ENCODE assay signal across 8 mouse cellular contexts in genomic region chr8:84637946-84638554, GRCm38 (mm10). TPM values are rescaled to one million over a fixed set of nuclear protein-coding genes. Genes with fewer than 3 reads are reported as not detected.
DNase-seq lines count a peak whose midpoint lies in the region; ATAC-seq lines count a peak whose summit lies in the region.

No protein-coding gene starts in this region.

- H3K36me3 ChIP-seq in hindbrain, embryonic 12.5 days, result 0 out of 2 replicates have a peak, but pooled peaks cover 6% of the 10 kb centered on the region
- no peaks in the 10 kb centered on the region for H3K36me3 ChIP-seq in midbrain, embryonic 11.5 days (ENCODE audit: control insufficient read depth, insufficient read depth, low read length)

- no peak for ATAC-seq in hindbrain, embryonic 12.5 days (ENCODE audit: low FRiP score)
- ATAC-seq in midbrain, embryonic 11.5 days (ENCODE audit: low FRiP score), result no peak

- no peaks in the 10 kb centered on the region for H3K27me3 ChIP-seq in hindbrain, embryonic 12.5 days
- H3K27me3 ChIP-seq in midbrain, embryonic 11.5 days (ENCODE audit: control insufficient read depth, insufficient read depth, low read length), result no peaks in the 10 kb centered on the region

- H3K4me2 ChIP-seq in hindbrain, embryonic 12.5 days (replicated peaks), result peak overlapping the region; percentile 85
- peak overlapping the region; percentile 80 for H3K4me2 ChIP-seq in midbrain, embryonic 11.5 days

- H3K4me1 ChIP-seq in hindbrain, embryonic 12.5 days, result peaks cover 46% of the 10 kb centered on the region
- H3K4me1 ChIP-seq in midbrain, embryonic 11.5 days (ENCODE audit: control insufficient read depth, insufficient read depth, low read length), result peaks cover 25% of the 10 kb centered on the region

- WGBS in hindbrain, embryonic 12.5 days, result 43% methylated on average over 8 of the region's 8 CpGs
- 42% methylated on average over 8 of the region's 8 CpGs for WGBS in midbrain, embryonic 11.5 days

- peak overlapping the region; percentile 92 for H3K27ac ChIP-seq in hindbrain, embryonic 12.5 days
- no peak overlapping the region for H3K27ac ChIP-seq in midbrain, embryonic 11.5 days (ENCODE audit: low read depth, low read length)

- H3K9ac ChIP-seq in hindbrain, embryonic 12.5 days, result peak overlapping the region; percentile 87
- peak overlapping the region; percentile 84 for H3K9ac ChIP-seq in midbrain, embryonic 11.5 days (ENCODE audit: low read length)

- peak; percentile 92 for DNase-seq in heart, adult 11 months
- no peak for DNase-seq in heart, postnatal 4 days
- DNase-seq in ES-CJ7 (ENCODE audit: low read depth, low spot score), result peak; percentile 61
- no peak for DNase-seq in midbrain, embryonic 11.5 days (ENCODE audit: low spot score, missing footprints)
- DNase-seq in right cerebral cortex, adult 2 months (ENCODE audit: low spot score in 2 of 2), result no peak
- no peak for DNase-seq in layer of hippocampus, adult 9-11 months
- DNase-seq in layer of hippocampus, adult 11-12 months (ENCODE audit: low spot score), result no peak

- no peaks in the 10 kb centered on the region for H3K9me3 ChIP-seq in hindbrain, embryonic 12.5 days (replicated peaks)
- no peaks in the 10 kb centered on the region for H3K9me3 ChIP-seq in midbrain, embryonic 11.5 days (ENCODE audit: control insufficient read depth, low read length)

- peak overlapping the region; percentile 52 for H3K4me3 ChIP-seq in hindbrain, embryonic 12.5 days
- peak overlapping the region; percentile 60 for H3K4me3 ChIP-seq in midbrain, embryonic 11.5 days (ENCODE audit: low read depth, low read length)

RNA-seq across cellular contexts. Expression of gene Ier2, which starts 24.6 kb away (rescaled TPM):
- total RNA-seq in heart, postnatal 4 days (2021), result 10 to 100 TPM; 33.3 to 35.5 TPM
- polyA plus RNA-seq in hindbrain, embryonic 12.5 days (2016; fragmentation: Nextera tagmentation; extraction: Ambion mirVana), result 62.5 and 64.8 TPM in 2 replicates
- 49.9 and 52.9 TPM in 2 replicates for polyA plus RNA-seq in midbrain, embryonic 11.5 days (2014; fragmentation: Nextera tagmentation; extraction: Ambion mirVana)

RNA-seq across cellular contexts. Expression of gene Trmt1, which starts 48.1 kb away (rescaled TPM):
- 10 to 100 TPM; 47.4 to 48.8 TPM for total RNA-seq in heart, postnatal 4 days (2021)
- polyA plus RNA-seq in hindbrain, embryonic 12.5 days (2016; fragmentation: Nextera tagmentation; extraction: Ambion mirVana), result 51.2 and 55.9 TPM in 2 replicates
- polyA plus RNA-seq in midbrain, embryonic 11.5 days (2014; fragmentation: Nextera tagmentation; extraction: Ambion mirVana), result 39.9 and 45.6 TPM in 2 replicates

RNA-seq across cellular contexts. Expression of gene Nacc1, which starts 49.6 kb away (rescaled TPM):
- 10 to 100 TPM; 65.0 to 68.7 TPM for total RNA-seq in heart, postnatal 4 days (2021)
- 20.9 and 21.3 TPM in 2 replicates for polyA plus RNA-seq in hindbrain, embryonic 12.5 days (2016; fragmentation: Nextera tagmentation; extraction: Ambion mirVana)
- polyA plus RNA-seq in midbrain, embryonic 11.5 days (2014; fragmentation: Nextera tagmentation; extraction: Ambion mirVana), result 18.6 and 21.4 TPM in 2 replicates

Comparison
In these comparisons a context has a peak if more than half of its experiments do, and no peak if none do; other contexts are left out.
1. DNase-seq: peak in heart, adult 11 months (single experiment) and ES-CJ7 (single experiment); none in heart, postnatal 4 days (single experiment), midbrain, embryonic 11.5 days (single experiment), right cerebral cortex, adult 2 months (0 of 2), layer of hippocampus, adult 9-11 months (single experiment) and layer of hippocampus, adult 11-12 months (single experiment).